Mouse (Mus musculus): ENCODE measurements at regions not wholly inside any gene's neighbourhood (a gene's known extent, or its start where the extent isn't known, plus 50 kb on each side); places are given as distances from the start of the nearest gene placed in this dataset.

DNA sequence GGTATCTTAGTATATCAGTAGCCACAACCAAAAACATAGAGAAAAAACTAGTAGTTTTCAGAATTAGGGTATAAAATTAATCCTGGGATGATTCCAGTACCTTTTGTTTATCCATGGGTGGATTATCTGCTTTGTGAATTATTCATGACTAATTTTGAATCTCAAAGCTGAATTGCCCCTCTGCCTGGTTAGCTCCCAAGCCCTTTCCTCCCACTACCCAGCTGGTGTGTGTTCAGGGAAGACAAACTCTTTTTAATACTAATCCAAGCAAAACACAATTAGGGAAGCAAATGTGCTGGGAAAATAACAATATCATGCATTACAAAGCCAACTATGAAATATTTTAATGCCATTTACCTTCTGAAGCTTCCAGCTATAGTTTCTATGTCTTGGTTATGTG is 347.4 kb downstream of the Gm43517 start:
- no peak overlapping the region for H3K4me2 ChIP-seq
- no peaks in the 10 kb centered on the region for H3K4me1 ChIP-seq
- no peaks in the 10 kb centered on the region for H3K36me3 ChIP-seq (replicated peaks)
- no peaks in the 10 kb centered on the region for H3K9me3 ChIP-seq
- no peak overlapping the region for H3K27ac ChIP-seq
- no peak overlapping the region for H3K4me3 ChIP-seq
- H3K27me3 ChIP-seq (replicated peaks): no peaks in the 10 kb centered on the region
- no peak for ATAC-seq (replicated peaks)
- no peak overlapping the region for H3K9ac ChIP-seq

DNA sequence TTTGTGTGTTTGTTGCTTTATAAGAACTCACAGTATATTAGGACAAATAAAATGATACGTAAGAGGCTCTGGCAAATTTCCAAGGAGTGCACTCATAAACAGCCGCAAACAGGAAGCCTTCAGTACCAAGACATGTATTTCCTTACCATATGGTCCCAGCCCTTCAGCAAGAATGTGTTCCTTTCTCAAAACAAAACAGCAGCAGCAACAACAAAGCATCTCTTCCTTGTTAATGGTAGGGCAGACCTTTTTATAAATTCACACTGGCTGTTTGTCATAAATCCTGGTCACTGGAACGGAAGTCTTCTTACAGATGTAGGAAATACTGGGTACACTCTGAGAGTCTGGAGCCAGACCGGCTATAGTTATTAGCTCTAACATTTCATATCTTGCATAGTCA is 352.1 kb downstream of the Gm43517 start:
- Histone ChIP-seq H3K4me2 (no peak overlapping the region), H3K9ac (no peak overlapping the region), H3K36me3 (replicated peaks) (no peaks in the 10 kb centered on the region), H3K4me1 (no peaks in the 10 kb centered on the region), H3K27ac (no peak overlapping the region), H3K27me3 (replicated peaks) (no peaks in the 10 kb centered on the region), H3K9me3 (no peaks in the 10 kb centered on the region), H3K4me3 (no peak overlapping the region)
- 82% methylated on average over 4 of the region's 4 CpGs for WGBS
- no peak for ATAC-seq (replicated peaks)

DNA sequence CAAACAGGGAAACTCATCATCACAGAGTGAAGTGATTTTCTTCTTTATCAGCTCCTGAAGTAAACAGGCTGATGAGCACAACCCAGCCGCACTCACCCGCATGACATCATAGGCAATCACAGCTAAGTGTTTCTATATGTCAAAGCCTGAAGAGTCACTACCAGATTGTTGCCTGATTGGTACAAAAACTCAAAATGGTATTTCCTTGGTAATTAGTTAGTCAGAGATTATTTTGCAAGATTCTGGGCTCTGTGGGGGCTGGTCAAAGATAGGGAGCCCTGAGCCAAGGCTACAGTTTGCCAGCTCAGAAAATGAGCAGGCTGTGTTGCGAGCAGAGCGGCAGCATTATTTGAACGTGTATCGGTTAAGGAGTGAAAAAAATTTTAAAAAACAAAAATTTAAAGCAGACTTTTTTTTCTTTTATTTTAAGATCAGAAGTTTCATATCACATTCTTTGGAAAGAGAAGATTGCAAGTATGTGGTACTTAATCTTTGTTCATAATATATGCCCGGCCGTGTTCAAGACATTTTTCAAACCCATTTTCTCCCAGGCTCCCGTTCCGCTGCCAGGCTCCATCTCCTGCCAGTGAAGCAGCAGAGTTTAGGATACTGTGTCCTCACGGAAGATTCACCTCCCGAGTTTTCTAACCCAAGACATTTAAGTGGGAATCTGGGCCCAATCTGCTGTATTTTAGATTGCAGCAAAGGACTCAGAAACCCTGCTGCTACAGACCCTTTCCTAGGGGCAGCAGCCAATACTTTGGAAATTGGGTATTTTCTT is 355.2 kb downstream of the Gm43517 start:
- Histone ChIP-seq H3K4me1 (no peaks in the 10 kb centered on the region), H3K4me2 (no peak overlapping the region), H3K27me3 (replicated peaks) (no peaks in the 10 kb centered on the region), H3K9ac (no peak overlapping the region), H3K27ac (no peak overlapping the region), H3K36me3 (replicated peaks) (no peaks in the 10 kb centered on the region), H3K4me3 (no peak overlapping the region), H3K9me3 (no peaks in the 10 kb centered on the region)
- no peak for ATAC-seq (replicated peaks)
- 83% methylated on average over 12 of the region's 12 CpGs for WGBS

DNA sequence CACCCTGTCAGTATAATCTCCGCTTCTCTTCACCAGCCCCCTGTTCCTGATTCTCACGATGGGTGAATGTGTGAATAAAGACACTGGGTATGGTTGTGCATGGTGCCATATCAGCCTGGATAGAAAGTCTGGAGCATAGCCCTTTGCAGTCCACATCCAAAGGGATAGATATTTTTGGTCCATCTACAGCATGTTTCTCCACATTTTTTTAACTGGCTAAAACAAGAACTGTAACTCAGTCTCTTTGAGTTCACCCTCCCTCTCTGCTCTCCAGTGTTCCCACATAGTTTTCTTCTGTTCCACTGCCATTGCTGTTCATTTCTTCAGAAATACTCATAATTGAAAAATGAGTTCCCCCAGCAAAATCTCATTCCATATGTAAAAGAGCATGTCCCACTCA is 358.4 kb downstream of the Gm43517 start:
- Histone ChIP-seq H3K27me3 (replicated peaks) (no peaks in the 10 kb centered on the region), H3K4me3 (no peak overlapping the region), H3K4me2 (no peak overlapping the region), H3K4me1 (no peaks in the 10 kb centered on the region), H3K9ac (no peak overlapping the region), H3K27ac (no peak overlapping the region), H3K36me3 (replicated peaks) (no peaks in the 10 kb centered on the region), H3K9me3 (no peaks in the 10 kb centered on the region)
- no peak for ATAC-seq (replicated peaks)
- WGBS: 93% methylated on average over 2 of the region's 2 CpGs

DNA sequence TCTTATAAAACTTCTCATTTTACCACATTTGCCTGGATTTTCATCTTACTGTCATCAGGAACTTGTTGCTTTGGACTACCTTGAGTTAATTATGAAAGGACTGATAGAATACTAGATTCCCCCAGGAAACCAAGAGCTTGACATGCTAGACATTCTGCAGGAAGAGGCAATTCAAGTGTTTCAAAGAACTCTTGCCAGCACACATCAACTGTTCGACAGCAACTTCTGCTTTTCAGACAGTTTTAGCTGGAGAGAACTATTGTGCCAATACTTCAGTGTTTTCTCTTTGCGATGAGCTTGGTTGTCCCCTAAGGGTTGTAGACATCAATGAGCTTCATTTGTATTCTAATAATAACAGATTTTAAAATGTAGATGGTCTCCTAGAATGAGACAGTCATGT is 362.1 kb downstream of the Gm43517 start:
- ATAC-seq (replicated peaks): no peak
- H3K9me3 ChIP-seq: no peaks in the 10 kb centered on the region
- H3K4me2 ChIP-seq: no peak overlapping the region
- H3K27me3 ChIP-seq (replicated peaks): no peaks in the 10 kb centered on the region
- WGBS: 76% methylated on average over 2 of the region's 2 CpGs
- no peak overlapping the region for H3K27ac ChIP-seq
- no peaks in the 10 kb centered on the region for H3K4me1 ChIP-seq
- H3K4me3 ChIP-seq: no peak overlapping the region
- no peaks in the 10 kb centered on the region for H3K36me3 ChIP-seq (replicated peaks)
- no peak overlapping the region for H3K9ac ChIP-seq

DNA sequence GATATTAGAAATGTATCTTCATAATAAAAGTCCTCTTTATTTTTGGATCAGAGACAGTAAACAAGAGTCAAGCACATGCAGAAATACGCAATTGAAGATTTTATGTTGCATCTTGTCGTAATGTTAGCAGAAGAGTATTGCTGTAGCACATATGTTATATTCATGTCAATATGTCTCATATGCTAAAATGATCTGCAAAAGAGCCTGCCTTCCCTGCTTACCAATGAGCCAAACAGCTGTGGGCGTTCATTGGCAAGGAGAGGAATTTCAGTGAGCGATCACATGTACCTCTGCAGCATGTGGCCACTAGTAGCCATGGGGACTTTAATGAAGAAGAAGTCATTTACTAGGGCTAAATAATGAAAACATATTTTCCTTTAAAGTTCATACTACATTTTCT is 373.4 kb downstream of the Gm43517 start:
- ATAC-seq (replicated peaks): no peak
- Histone ChIP-seq H3K9ac (no peak overlapping the region), H3K27ac (no peak overlapping the region), H3K27me3 (replicated peaks) (no peaks in the 10 kb centered on the region), H3K4me2 (no peak overlapping the region), H3K4me1 (no peaks in the 10 kb centered on the region), H3K36me3 (replicated peaks) (no peaks in the 10 kb centered on the region), H3K4me3 (no peak overlapping the region), H3K9me3 (no peaks in the 10 kb centered on the region)
- WGBS: 89% methylated on average over 4 of the region's 4 CpGs

DNA sequence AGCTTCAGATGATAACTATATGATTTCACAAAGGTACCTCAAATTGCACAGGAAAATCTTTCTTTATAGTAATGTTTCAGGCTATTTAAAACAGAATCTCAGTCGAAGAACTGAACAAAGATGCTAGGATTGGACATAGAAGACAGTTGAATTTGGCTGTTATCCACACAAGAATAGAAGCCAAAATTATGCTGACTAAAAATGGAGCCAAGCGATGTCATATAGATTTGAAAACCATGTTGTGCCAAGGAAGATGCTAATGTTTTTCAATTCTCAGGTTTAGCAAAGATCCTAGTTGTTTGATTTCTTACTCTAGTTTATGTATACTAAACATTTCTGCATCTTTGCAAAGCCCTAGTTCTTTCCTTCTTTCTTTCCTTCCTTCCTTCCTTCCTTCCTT is 379.6 kb downstream of the Gm43517 start:
- ATAC-seq (replicated peaks): no peak
- Histone ChIP-seq H3K4me1 (no peaks in the 10 kb centered on the region), H3K36me3 (replicated peaks) (no peaks in the 10 kb centered on the region), H3K4me3 (no peak overlapping the region), H3K9ac (no peak overlapping the region), H3K9me3 (no peaks in the 10 kb centered on the region), H3K27ac (no peak overlapping the region), H3K4me2 (no peak overlapping the region), H3K27me3 (replicated peaks) (no peaks in the 10 kb centered on the region)
- WGBS: 73% methylated on average over 2 of the region's 2 CpGs

DNA sequence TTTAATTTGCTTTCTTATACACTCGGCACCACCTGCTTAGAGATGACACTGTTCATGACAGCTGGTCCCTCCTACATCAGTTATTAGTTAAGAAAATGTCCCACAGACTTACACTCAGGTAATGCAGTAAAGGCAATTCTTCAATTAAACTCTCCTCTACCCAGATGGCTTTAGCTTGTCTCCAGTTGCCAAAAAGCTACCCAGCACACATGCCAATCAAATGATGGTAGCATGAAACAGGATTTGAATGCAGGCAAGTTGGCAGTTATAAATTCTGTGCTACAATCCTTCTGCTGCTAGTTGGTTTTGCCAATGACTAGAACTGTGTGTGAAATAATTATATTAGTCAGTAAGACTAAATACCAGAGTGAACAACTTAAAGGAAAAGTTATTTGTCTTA is 423.4 kb downstream of the Gm43517 start:
- Histone ChIP-seq H3K4me2 (no peak overlapping the region), H3K9me3 (no peaks in the 10 kb centered on the region), H3K4me1 (no peaks in the 10 kb centered on the region), H3K27ac (no peak overlapping the region), H3K4me3 (no peak overlapping the region), H3K27me3 (replicated peaks) (no peaks in the 10 kb centered on the region), H3K9ac (no peak overlapping the region), H3K36me3 (replicated peaks) (no peaks in the 10 kb centered on the region)
- no peak for ATAC-seq (replicated peaks)
- 81% methylated on average over 1 of the region's 1 CpGs for WGBS

DNA sequence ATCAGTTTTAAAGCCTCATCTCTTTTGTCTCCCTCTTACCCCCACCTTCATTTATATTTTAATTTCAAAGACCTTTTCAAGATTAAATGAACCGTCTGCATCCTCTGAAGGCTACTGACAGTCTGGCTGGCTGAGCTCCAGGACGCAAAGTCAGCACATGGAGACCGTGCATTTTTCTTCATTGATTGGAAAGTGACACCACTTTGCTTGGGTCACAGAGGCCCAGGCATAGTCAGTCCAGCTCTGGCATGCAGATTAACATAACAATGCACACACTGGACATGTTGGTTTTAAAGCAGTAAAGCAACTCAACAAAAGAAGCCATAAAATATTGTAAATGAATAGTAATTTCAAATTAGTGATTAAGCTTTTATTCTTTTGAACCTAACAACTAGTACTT is 429.7 kb downstream of the Gm43517 start:
- 12% methylated on average over 3 of the region's 3 CpGs for WGBS
- ATAC-seq (replicated peaks): no peak

DNA sequence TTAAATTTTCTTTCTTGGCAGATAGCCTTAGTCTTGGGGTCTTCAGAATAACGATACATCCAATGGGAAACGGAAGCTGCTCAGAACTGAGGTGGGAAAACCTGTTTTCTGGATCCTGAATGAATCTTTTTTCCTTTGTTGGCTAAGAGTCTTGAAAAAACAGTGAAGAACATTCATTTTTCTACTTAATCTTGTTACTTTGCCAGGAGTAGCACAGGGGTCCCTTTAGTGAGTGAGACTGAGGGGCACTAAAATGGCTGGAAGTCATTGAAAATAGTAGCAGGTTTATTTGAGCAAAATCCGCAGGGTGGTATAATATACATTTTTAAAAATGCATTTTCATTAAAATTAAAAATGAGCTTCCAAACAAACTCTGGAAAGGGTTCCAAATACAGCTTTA is 442.8 kb downstream of the Gm43517 start:
- Histone ChIP-seq H3K4me3 (no peak overlapping the region), H3K4me2 (no peak overlapping the region), H3K4me1 (no peaks in the 10 kb centered on the region), H3K36me3 (replicated peaks) (no peaks in the 10 kb centered on the region), H3K9me3 (no peaks in the 10 kb centered on the region), H3K27ac (no peak overlapping the region), H3K27me3 (replicated peaks) (no peaks in the 10 kb centered on the region), H3K9ac (no peak overlapping the region)
- ATAC-seq (replicated peaks): no peak
- 84% methylated on average over 3 of the region's 3 CpGs for WGBS

More for the DNA sequence above, 429.7 kb downstream of the Gm43517 start:
- H3K36me3 ChIP-seq (replicated peaks): no peaks in the 10 kb centered on the region
- no peak overlapping the region for H3K4me3 ChIP-seq
- H3K4me2 ChIP-seq: no peak overlapping the region
- H3K9me3 ChIP-seq: no peaks in the 10 kb centered on the region
- H3K27ac ChIP-seq: no peak overlapping the region
- no peak overlapping the region for H3K9ac ChIP-seq
- no peaks in the 10 kb centered on the region for H3K27me3 ChIP-seq (replicated peaks)
- H3K4me1 ChIP-seq: no peaks in the 10 kb centered on the region

DNA sequence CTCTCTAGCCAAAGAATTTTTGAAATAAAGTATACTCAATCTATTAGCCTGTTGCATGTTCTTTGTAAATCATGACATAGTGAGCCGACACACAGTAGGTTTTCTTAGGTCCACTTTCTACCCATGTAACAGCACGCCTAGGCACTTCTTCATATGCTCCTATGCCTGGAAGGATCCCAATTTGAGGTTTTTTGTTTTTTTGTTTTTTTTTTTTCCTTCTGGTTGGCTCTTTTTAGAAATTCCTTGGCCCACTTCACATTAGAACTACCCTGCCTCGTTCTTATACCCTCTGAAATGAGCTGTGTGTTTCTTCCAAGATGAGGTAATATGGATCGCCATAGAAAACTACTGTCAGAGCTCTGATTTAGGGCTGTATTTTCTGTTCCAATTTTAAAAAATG is 443.6 kb downstream of the Gm43517 start:
- WGBS: 88% methylated on average over 4 of the region's 4 CpGs
- H3K4me2 ChIP-seq: no peak overlapping the region
- H3K4me3 ChIP-seq: no peak overlapping the region
- ATAC-seq (replicated peaks): no peak
- H3K27ac ChIP-seq: no peak overlapping the region
- H3K9ac ChIP-seq: no peak overlapping the region
- H3K36me3 ChIP-seq (replicated peaks): no peaks in the 10 kb centered on the region
- no peaks in the 10 kb centered on the region for H3K4me1 ChIP-seq
- no peaks in the 10 kb centered on the region for H3K9me3 ChIP-seq
- H3K27me3 ChIP-seq (replicated peaks): no peaks in the 10 kb centered on the region

DNA sequence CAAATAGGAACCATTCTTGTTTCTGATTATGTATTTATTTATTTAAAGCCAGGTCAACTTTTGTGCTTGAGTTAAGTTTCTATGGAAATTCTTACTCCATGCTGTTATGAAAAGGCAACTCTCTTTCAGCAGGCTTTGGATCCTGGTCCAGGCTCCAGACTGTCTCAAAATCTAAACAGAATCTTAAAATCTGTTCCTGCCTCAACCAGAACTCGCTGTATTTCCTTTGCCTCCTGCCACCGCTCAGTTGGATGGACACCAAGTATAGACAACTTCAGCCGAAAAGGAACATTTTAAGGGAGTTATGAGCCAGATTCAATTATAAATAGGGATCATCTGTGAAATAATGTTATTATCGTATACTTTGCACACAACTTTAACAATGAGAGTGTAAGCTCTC is 445.7 kb downstream of the Gm43517 start:
- Histone ChIP-seq H3K27ac (no peak overlapping the region), H3K4me3 (no peak overlapping the region), H3K4me1 (no peaks in the 10 kb centered on the region), H3K27me3 (replicated peaks) (no peaks in the 10 kb centered on the region), H3K4me2 (no peak overlapping the region), H3K9ac (no peak overlapping the region), H3K9me3 (no peaks in the 10 kb centered on the region), H3K36me3 (replicated peaks) (no peaks in the 10 kb centered on the region)
- 89% methylated on average over 4 of the region's 4 CpGs for WGBS
- ATAC-seq (replicated peaks): no peak

DNA sequence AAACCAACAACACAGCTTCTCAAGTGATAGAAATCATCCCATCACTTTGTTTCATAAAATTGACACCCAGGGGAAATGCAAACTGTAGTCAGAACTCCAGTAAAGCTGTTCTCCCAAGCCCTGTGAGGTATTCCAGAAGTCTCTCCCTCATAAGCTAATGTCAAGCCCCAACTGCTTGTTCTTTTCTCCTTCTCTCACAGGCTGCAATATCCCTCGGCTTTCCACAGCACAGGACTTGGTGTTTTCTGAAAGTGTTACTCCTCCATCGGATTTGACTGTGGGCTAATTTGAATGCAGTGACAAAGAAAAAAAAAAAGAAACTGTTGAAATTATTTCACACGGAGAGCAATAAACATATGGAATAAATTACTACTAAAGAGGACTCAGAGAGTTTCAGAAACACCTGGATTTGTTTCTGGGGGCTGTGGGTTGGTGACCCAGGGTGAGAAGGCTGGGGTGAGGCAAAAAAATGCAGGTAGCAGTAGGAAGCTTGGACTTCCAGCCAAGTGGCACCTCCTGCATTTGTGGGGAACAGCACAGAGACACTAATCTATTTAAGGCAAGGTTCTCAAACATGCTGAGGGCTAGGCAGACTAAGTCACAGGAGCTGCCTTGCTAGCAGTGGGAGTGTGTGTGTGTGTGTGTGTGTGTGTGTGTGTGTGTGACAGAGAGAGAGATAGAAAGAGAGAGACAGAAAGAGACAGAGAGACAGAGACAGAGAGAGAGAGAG is 447.3 kb downstream of the Gm43517 start:
- WGBS: 58% methylated on average over 3 of the region's 3 CpGs
- no peak overlapping the region for H3K9ac ChIP-seq
- no peak for ATAC-seq (replicated peaks)
- H3K4me3 ChIP-seq: no peak overlapping the region
- H3K4me2 ChIP-seq: no peak overlapping the region
- no peaks in the 10 kb centered on the region for H3K36me3 ChIP-seq (replicated peaks)
- H3K4me1 ChIP-seq: no peaks in the 10 kb centered on the region
- no peaks in the 10 kb centered on the region for H3K9me3 ChIP-seq
- no peak overlapping the region for H3K27ac ChIP-seq
- H3K27me3 ChIP-seq (replicated peaks): no peaks in the 10 kb centered on the region
